Comparison of ENCODE assay signal across 22 mouse cellular contexts in genomic region chr15:37011316-37011715, GRCm38 (mm10).
"Had no signal": no experiment of that assay in that cellular context is flagged by ENCODE, and none has a peak within 500 bp of the region (broad histone marks: within the 10 kb centered on the region; RNA-seq: fewer than 3 reads in every experiment).

No protein-coding gene starts in this region.

- H3K27me3 ChIP-seq: heart, embryonic 13.5 days; heart, embryonic 15.5 days; hindbrain, embryonic 13.5 days; hindbrain, embryonic 15.5 days; limb, embryonic 13.5 days; limb, embryonic 15.5 days; liver, embryonic 12.5 days had no signal

- DNase-seq: gastrocnemius, postnatal 14 days; gastrocnemius, postnatal 36 days; heart, adult 18-20 months; heart, postnatal 14 days; heart, postnatal 36 days; kidney, adult 11 months; kidney, adult 8-10 months; kidney, postnatal 10 days; kidney, postnatal 36 days; layer of hippocampus, adult 9-11 months; layer of hippocampus, postnatal 36 days; left cerebral cortex, postnatal 4 days had no signal

- H3K9me3 ChIP-seq: heart, embryonic 13.5 days; heart, embryonic 15.5 days; hindbrain, embryonic 13.5 days; hindbrain, embryonic 15.5 days; limb, embryonic 13.5 days; limb, embryonic 15.5 days; liver, embryonic 12.5 days had no signal

- ATAC-seq: hindbrain, postnatal 0 days; intestine, embryonic 16.5 days; liver, embryonic 12.5 days had no signal

- H3K36me3 ChIP-seq: heart, embryonic 13.5 days; heart, embryonic 15.5 days; hindbrain, embryonic 13.5 days; hindbrain, embryonic 15.5 days; limb, embryonic 13.5 days; limb, embryonic 15.5 days; liver, embryonic 12.5 days had no signal

- H3K27ac ChIP-seq: heart, embryonic 13.5 days; heart, embryonic 15.5 days; hindbrain, embryonic 13.5 days; hindbrain, embryonic 15.5 days; hindbrain, postnatal 0 days; limb, embryonic 13.5 days; limb, embryonic 15.5 days; liver, embryonic 12.5 days; liver, embryonic 14.5 days had no signal

- H3K9ac ChIP-seq: heart, embryonic 13.5 days; heart, embryonic 15.5 days; hindbrain, embryonic 13.5 days; hindbrain, embryonic 15.5 days; limb, embryonic 13.5 days; limb, embryonic 15.5 days; liver, embryonic 12.5 days; liver, embryonic 14.5 days had no signal

- H3K4me3 ChIP-seq: heart, embryonic 13.5 days; heart, embryonic 15.5 days; hindbrain, embryonic 13.5 days; hindbrain, embryonic 15.5 days; limb, embryonic 13.5 days; limb, embryonic 15.5 days; liver, embryonic 12.5 days had no signal
